Mouse (Mus musculus): ENCODE measurements at regions not wholly inside any gene's neighbourhood (a gene's known extent, or its start where the extent isn't known, plus 50 kb on each side); places are given as distances from the start of the nearest gene placed in this dataset.
"Not testable (repeated sequence)": the region's sequence is repeated elsewhere in the genome, so short reads cannot be mapped to it uniquely, and the experiment has no call there.

DNA sequence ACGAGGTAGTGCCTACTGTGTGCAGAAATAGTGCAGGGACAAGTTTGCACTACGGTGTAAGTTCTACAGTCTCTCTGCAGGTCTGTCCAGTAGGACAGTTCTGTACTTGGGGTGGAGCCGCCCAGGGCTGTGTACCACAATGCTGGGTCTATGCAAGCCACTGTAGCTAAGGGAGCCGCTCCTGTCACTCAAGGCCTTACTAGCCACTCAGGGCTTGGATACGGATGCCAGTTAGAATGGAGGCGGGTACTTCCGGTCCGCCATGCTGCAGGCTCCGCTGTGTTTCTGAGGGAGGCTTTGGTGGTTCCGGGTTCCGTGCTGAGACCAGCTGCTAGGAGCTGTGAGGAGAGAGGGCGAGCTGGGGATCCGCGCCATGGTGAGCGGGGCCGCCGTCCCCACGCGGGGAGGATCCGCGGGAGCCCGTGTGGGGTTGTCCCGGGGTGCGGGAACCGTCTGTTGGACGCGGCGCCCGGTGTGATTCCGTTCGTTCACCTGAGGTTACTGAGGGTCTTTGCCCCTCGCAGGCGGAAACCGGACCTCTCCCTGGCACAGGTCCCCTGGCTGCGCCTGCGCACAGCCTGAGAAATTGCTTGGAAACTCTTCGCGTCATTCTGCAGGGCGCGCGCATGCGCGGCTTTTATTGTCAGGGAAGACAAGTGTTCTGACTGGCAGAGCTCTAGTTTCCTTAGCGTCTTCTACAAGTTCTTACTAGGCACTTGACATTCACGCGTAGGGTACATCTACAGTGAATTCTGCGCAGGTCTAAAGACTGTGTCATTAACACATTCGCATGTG is 51.0 kb upstream of the Zfp873 start:
- H3K27me3 ChIP-seq, H3K27ac ChIP-seq, H3K4me1 ChIP-seq, H3K9me3 ChIP-seq, H3K9ac ChIP-seq: not testable (repeated sequence)
- Histone ChIP-seq H3K4me3 (replicated peaks) (peak overlapping the region; percentile 38), H3K36me3 (replicated peaks) (peaks cover 15% of the 10 kb centered on the region), H3K4me2 (peak overlapping the region; percentile 47)
- ATAC-seq (ENCODE audit: low FRiP score): peak; percentile 100
- 3% methylated on average over 14 of the region's 48 CpGs for WGBS
